Mouse (Mus musculus) erythroid progenitor cell, adult 5-6 weeks (primary cell): ENCODE data around the gene Enox1. TPM values are rescaled to one million over a fixed set of nuclear protein-coding genes. Genes with fewer than 3 reads are reported as not detected.

Experiments used
- ATAC-seq: replicated peaks from 2 replicates; pipeline ENCODE4 v1.8.0; 2016; ENCODE audit warnings: moderate number of reproducible peaks, mild to moderate bottlenecking, moderate TSS enrichment, inconsistent platforms; ENCODE audit not compliant: poor library complexity, low FRiP score, severe bottlenecking
- total RNA-seq, 2 experiments: library from RNA; stranded (forward) in 1 of 2; stranded (reverse) in 1 of 2; fragments of 150-400 nt in 1 of 2; fragments of 186-747, 209-891 nt in 1 of 2; gene quantifications; 2 replicates each; pipeline versions ENCODE4 v1.2.3 to v1.2.4; 2015 to 2017; ENCODE audit warnings: low replicate concordance in 2 of 2

Enox1 gene
- total RNA-seq, 2 experiments from 2014 or later: not detected

GRCm38 (mm10) chr14:77413106-77413505 lies 256.5 kb downstream of the Enox1 start:
- no peak for ATAC-seq

- no peak for ATAC-seq
Observed at GRCm38 (mm10) chr14:77416358-77416757, 259.8 kb downstream of the Enox1 start.

GRCm38 (mm10) chr14:77421031-77421430 lies 264.5 kb downstream of the Enox1 start:
- no peak for ATAC-seq

GRCm38 (mm10) chr14:77423194-77423593 lies 266.6 kb downstream of the Enox1 start:
- no peak for ATAC-seq

GRCm38 (mm10) chr14:77439426-77439825 lies 282.9 kb downstream of the Enox1 start:
- ATAC-seq: no peak

GRCm38 (mm10) chr14:77440805-77441204 lies 284.2 kb downstream of the Enox1 start:
- ATAC-seq: no peak

GRCm38 (mm10) chr14:77441541-77441940 lies 285.0 kb downstream of the Enox1 start:
- ATAC-seq: no peak

GRCm38 (mm10) chr14:77448001-77448400 lies 291.4 kb downstream of the Enox1 start:
- ATAC-seq: no peak

- no peak for ATAC-seq
Observed at GRCm38 (mm10) chr14:77451916-77452315, 295.4 kb downstream of the Enox1 start.

GRCm38 (mm10) chr14:77456066-77456465 lies 299.5 kb downstream of the Enox1 start:
- ATAC-seq: no peak

GRCm38 (mm10) chr14:77456876-77457275 lies 300.3 kb downstream of the Enox1 start:
- no peak for ATAC-seq

- no peak for ATAC-seq
Observed at GRCm38 (mm10) chr14:77458217-77458616, 301.7 kb downstream of the Enox1 start.

GRCm38 (mm10) chr14:77463919-77464318 lies 307.4 kb downstream of the Enox1 start:
- no peak for ATAC-seq

- no peak for ATAC-seq
Observed at GRCm38 (mm10) chr14:77464782-77465181, 308.2 kb downstream of the Enox1 start.

- no peak for ATAC-seq
Observed at GRCm38 (mm10) chr14:77470577-77470976, 314.0 kb downstream of the Enox1 start.

- ATAC-seq: no peak
Observed at GRCm38 (mm10) chr14:77473501-77473900, 316.9 kb downstream of the Enox1 start.

- ATAC-seq: no peak
Observed at GRCm38 (mm10) chr14:77474026-77474425, 317.5 kb downstream of the Enox1 start.

GRCm38 (mm10) chr14:77475134-77475820 lies 318.7 kb downstream of the Enox1 start:
- ATAC-seq: no peak

GRCm38 (mm10) chr14:77477704-77478103 lies 321.1 kb downstream of the Enox1 start:
- ATAC-seq: no peak

- no peak for ATAC-seq
Observed at GRCm38 (mm10) chr14:77478210-77478609, 321.6 kb downstream of the Enox1 start.

GRCm38 (mm10) chr14:77478692-77479091 lies 322.1 kb downstream of the Enox1 start:
- no peak for ATAC-seq

- ATAC-seq: no peak
Observed at GRCm38 (mm10) chr14:77483076-77483475, 326.5 kb downstream of the Enox1 start.
